ENCODE assay signal across 21 mouse cellular contexts in genomic region chr8:62068305-62068704, GRCm38 (mm10). TPM values are rescaled to one million over a fixed set of nuclear protein-coding genes. Genes with fewer than 3 reads are reported as not detected.
"Had no signal": no experiment of that assay in that cellular context is flagged by ENCODE, and none has a peak within 500 bp of the region (broad histone marks: within the 10 kb centered on the region; RNA-seq: fewer than 3 reads in every experiment).

No protein-coding gene starts in this region.

- H3K4me1 ChIP-seq: neural tube, embryonic 13.5 days; neural tube, embryonic 15.5 days; stomach, embryonic 15.5 days had no signal

- H3K27me3 ChIP-seq: neural tube, embryonic 13.5 days; neural tube, embryonic 15.5 days; stomach, embryonic 15.5 days had no signal

- H3K4me3 ChIP-seq: neural tube, embryonic 13.5 days; neural tube, embryonic 15.5 days; stomach, embryonic 15.5 days had no signal

- H3K27ac ChIP-seq: neural tube, embryonic 13.5 days; neural tube, embryonic 15.5 days; stomach, embryonic 15.5 days; stomach, postnatal 0 days had no signal

- H3K36me3 ChIP-seq: neural tube, embryonic 13.5 days; neural tube, embryonic 15.5 days; stomach, embryonic 15.5 days had no signal

- DNase-seq: retina, postnatal 1 day; right cerebral cortex, adult 18-20 months; right cerebral cortex, postnatal 14 days; right cerebral cortex, postnatal 25 days; right cerebral cortex, postnatal 4 days; spleen, adult 18-20 months; thymus, adult 18-20 months; thymus, adult 2 months; thymus, postnatal 14 days; thymus, postnatal 25 days; thymus, postnatal 36 days; thymus, postnatal 4 days had no signal

- H3K4me2 ChIP-seq: neural tube, embryonic 13.5 days; neural tube, embryonic 15.5 days; stomach, embryonic 15.5 days had no signal

- H3K9me3 ChIP-seq: neural tube, embryonic 13.5 days; neural tube, embryonic 15.5 days; stomach, embryonic 15.5 days had no signal

- H3K9ac ChIP-seq: neural tube, embryonic 13.5 days; neural tube, embryonic 15.5 days; stomach, embryonic 15.5 days had no signal

RNA-seq across cellular contexts. Expression of gene Anxa10, which starts 54.6 kb away (rescaled TPM):
- polyA plus RNA-seq: neural tube, embryonic 13.5 days; neural tube, embryonic 14.5 days; small intestine, adult 2 months; spleen, adult 2 months; testis, adult 2 months; urinary bladder, adult 2 months had no signal
